Mouse (Mus musculus) frontal cortex, postnatal 10 days (tissue): ENCODE results near the gene Ankrd44.

Source experiments
- DNase-seq, 2 experiments: peaks; one replicate each; pipeline ENCODE4 v3.0.0; 2022; ENCODE audit warnings: low spot score in 2 of 2, mixed read lengths in 1 of 2

Ankrd44 gene

DNA sequence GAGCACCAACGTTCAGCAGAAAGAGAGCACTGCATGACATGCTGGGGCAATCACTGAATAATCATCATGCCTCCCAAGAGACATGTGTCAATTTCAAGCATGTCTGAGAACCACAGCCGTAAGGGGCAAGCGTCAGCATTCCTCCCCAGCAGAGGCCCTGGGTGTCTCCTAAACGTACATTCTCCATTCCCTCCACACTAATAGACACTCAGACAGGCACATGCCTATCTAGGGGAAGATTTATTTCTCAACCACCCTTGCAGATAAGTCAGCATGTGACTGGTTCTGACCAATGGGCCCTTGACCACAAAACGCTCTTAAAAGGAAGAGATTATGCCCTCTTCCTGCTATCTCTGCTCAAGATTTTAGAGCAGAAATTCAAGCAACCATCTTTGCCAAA is 37.7 kb downstream of the Ankrd44 start:
- no peak for DNase-seq

DNA sequence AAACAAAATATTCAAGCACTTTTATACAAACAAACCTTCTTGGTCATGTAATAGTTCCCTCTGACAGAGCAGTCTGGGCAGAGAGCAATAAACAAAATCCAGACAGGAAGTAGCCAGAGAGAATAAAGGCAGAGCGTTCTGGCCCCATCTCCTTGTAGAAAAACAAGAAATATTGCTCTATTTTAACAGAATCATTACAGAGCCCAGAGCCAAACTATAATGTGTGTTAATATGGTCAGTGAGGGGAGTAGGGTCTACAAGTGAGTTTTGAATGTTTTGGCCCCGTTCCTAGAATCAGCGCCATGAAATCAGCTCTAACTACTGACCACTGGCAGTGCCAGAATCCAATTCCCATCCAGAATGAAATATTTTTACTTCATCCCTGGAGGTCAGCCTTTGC is 38.3 kb downstream of the Ankrd44 start:
- DNase-seq, result no peak

DNA sequence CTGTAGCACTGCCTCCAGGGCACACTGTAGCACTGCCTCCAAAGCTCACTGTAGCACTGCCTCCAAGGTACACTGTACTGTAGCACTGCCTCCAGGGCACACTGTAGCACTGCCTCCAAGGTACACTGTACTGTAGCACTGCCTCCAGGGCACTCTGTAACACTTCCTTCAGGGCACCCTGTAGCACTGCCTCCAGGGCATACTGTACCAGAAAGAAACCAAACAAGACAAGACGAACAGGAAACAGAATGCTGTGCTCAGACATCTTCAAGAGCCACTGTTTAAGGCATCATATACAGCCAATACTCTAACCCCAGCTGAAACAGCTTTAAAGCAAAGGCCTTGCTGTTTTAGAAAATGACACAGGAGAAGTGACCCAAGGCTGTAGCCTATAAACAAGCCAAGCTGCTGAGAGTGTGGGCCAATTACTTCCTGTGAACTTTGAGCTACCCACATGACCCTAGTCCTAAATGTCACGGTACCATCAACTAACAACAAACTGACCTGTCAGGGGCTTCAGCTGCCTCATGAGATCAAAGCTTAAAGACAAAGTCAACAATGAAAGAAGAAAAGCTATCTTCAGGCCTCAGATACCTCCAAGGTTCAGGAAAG is 43.2 kb downstream of the Ankrd44 start:
- DNase-seq, result no peak

DNA sequence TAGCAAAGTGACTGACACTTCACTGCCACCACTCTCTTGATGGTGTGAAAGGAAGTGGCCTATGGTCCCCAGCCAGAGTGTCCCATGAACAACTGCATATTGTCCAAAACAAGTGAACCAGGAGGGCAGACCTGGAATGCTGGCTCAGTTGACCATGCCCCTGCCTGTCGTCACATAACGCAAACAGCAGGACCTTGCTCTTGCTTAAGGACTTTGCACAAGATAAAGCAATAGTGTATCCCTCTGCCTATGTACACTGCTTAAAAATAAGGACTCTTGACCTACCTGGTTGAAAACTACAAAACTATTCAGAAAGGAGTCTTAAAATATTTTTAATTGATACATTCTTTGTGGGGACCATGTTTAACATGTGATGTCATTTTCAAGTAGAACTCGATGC is 44.7 kb downstream of the Ankrd44 start:
- DNase-seq, result no peak

DNA sequence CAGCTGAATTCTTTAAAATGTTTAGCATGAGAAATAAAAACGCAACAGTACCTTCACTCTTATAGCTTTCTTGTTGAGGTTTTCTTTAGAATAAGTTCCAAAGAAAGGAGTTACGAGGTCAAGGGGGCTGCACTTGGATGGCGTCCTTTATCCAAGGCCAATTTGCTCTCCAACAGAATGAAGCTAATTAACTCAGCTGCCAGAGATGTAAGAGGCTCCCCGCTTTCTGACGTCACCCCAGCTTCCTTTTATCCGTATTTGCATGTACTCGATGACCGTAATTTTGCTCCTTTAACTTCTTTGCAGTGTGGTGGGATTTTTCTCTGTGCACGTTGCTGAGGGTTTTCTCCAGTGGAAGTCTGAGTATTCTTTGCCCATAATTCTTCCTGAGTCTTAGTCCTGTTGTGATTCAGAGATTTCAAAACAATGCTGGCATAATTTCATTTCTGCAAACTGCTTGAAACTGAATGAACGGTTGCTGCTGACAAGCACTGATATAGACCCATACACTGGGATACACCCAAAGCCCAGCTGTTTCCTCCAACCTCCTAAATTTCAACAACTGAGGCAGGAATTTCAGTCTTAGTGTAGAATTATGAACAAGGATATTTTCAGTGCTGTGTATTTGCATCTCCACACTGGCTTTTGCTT is 48.6 kb downstream of the Ankrd44 start:
- no peak for DNase-seq

DNA sequence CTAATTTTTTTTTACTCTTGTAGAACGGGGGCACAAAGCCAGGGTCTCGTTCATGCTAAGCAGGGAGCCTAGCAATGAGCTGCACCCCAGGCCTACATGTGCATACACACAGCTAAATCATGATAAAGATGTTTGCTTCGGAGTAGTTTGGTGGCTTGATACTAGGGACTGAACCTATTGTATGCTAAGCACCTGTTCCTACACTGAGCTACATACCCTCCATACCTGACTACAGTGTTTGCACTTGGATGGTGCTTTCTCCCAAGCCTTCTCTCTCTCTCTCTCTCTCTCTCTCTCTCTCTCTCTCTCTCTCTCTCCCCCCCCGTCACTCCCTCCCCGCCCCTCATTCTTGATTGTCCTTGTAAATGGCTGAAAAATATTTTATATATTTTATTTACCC is 49.2 kb downstream of the Ankrd44 start:
- no peak for DNase-seq

DNA sequence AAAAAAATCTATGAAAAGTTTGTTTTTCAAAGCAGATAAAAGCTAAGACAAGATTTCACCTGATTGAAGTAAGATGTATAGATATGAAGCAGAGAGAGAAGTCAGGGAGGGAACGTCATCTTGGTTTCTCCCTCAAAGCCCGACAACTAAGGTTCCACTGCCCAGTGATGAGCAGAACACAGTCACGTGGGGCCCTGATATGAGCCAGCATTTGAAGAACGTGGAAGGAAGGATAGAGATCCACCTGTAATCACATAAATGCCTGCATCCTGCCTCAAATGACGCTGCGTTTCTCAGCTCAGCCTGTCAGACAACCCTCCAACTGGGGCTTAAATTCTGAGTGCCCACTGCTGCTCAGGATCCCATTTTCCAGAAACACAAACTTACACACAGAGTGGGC is 52.1 kb downstream of the Ankrd44 start:
- no peak for DNase-seq

DNA sequence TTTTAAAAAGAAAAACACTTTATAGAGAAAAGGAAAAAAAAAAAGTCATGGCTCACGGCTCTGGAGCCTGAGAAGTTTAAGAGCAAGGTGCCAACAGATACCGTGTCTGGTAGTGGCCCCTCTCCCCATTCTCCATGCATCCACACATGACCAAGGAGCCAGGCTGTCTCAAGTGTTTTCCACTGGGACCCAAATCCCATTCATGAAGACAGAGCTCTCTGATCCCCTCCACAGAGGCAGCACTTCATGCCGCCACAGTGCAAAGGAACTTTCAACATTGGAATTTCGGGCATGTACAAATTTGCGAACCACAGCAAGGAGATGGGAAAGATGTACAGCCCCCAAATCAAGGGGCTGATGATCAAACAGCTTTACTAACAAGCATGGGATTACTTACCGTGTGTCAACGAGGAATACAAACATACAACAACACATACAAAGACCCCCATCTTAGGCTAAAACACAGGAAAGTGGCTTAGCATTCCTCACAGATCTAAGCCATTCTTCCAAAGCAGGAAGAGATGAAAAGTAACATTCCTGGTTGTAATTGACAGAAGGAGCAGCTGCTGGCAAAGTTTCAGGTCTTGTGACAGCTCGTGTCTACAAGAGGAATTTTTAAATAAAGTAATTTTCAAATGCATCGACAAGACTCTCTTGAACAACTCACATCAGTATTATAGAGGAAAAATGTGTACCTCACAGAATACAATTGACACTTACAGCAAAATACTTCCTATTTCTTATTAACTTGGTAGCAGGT is 53.1 kb downstream of the Ankrd44 start:
- DNase-seq, result no peak

DNA sequence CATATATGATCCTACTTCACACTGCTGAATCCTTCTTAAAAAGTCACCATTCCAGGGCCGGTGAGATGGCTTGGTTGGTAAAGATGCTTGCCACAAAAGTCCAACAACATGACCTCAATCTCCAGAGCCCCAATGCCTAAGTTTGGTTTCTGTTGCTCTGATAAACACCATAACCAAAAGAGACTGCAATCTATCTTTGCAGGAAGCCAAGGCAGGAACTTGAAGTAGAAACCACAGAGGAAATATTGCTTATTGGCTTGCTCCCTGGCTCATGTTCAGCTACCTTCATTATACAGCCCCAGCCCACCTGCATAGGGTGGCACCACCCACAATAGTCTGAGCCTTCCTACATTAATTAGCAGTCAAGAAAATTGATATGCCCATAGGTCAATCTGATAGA is 54.9 kb downstream of the Ankrd44 start:
- DNase-seq, result no peak

DNA sequence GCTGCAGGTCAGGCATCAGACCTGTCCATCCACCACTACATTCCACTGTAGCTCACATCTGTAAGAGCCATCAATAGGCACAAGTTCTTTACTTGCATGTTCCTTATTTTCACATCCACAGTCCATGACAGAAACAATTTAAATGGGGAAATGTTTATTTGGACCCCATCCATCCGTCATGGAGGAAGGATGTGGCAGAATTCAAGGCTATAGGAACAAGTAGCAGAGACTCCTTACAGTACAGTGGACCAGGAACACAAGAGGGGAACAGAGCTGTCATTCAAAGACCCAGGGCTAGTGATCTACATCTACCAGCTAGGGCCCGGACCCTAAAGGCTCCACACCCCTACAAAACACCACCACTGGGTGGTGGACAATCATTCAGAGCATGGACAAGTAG is 55.6 kb downstream of the Ankrd44 start:
- DNase-seq, result no peak

DNA sequence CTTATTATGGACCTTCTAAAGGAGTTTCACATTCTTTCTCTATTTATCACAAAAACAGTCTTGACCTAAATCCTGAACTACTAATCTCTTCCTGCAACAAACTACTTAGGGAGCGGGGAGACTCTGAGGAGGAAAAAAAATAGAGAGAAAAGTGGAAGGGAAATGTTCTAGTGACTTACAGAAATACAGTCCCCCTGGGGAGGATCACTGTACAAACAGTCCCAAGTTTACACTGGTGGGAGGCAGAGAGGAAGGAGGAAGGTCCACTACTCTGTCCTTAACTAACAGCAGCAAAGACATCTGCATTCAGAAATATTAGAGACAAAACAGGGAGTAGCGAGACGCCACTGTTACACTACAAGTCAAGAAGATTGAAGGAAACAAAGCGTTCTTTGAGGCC is 59.0 kb downstream of the Ankrd44 start:
- DNase-seq, result no peak

DNA sequence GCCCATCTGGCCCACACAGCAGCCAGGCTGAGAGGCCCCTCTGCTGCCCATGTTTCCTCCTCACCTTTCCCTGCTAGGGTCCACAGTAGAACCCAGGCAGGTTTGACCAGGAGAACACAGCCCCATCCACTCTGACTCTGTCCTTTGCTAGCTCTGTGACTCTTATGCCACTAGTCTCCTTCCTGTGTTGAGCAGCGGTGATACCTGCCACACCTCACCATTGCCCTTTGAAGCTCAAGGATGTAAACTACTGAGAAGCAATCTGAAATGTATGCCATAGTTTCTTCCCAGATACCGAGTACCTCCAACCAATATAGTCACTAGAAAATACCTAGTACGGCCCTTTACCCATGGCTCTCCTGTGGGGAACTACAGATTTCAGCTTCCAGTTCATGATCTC is 60.1 kb downstream of the Ankrd44 start:
- DNase-seq, result no peak

DNA sequence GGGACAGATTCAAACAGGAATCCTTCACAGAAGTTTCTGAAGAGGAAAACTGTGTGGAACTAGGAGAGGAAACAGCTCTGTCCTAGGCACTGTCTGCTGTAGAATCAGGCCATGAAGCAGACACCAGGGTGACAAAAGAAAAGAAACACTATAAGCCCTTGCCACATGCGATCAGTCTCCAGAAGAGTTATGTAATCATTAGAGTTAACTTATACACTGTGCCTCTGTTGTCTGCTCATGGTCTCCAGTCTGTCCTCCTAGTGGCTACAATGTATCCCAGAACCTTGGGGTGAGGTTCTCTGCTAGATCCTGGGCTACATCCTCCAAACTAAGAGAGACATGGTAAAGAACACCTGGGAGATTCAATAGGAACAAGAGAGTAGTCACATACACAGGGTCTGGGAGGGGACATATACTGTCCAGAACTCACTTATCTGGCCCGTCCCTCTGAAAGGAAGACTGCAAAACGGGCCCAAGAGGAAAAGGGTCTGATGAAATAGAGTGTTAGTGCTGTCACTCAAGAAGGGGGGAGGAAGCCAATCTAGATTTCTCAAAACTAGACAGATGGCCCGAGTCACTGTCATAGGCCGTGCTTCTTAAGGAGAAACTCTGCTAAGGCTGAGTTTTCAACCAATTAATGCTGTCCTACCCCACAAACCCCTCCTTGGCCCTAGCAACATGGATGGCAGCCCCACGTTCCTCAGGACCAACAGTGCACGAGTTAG is 61.1 kb downstream of the Ankrd44 start:
- no peak for DNase-seq

DNA sequence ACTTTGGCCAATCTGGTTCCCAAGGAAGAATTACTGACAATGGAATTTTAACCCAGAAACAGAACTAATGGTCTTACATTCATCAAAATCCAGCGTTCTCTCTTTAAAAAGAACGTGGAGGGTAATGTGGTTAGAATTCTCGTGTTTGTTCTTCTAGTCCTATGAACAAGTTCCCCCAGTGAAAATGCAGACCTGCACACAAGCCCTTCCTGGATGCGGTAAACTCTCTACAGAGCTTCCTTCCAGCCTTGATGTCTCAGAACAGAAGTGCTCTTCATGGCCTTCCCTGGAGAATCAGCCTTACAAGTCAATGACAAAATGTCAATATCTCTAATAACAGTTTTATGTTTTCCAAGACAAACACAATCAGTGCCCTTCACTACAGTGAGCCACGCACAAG is 65.8 kb downstream of the Ankrd44 start:
- no peak for DNase-seq

DNA sequence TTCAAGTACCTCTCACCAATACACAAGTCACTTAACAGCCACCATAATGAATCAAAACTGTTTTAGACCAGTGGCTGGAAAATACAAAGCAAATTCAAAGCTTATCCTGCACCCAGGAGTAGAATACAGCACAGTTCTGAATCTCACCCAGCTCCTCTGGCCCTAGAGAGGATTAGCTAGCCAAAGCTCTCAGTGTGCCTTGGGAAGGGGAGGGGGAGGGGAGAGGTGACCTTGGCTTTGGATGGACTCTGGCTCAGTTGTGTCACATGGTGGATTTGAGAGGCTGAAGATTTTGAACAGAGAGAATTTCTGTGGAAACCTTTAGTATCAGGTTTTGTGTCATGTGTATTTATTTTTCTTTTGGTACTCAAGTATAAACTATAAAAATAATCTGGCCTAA is 66.3 kb downstream of the Ankrd44 start:
- no peak for DNase-seq

DNA sequence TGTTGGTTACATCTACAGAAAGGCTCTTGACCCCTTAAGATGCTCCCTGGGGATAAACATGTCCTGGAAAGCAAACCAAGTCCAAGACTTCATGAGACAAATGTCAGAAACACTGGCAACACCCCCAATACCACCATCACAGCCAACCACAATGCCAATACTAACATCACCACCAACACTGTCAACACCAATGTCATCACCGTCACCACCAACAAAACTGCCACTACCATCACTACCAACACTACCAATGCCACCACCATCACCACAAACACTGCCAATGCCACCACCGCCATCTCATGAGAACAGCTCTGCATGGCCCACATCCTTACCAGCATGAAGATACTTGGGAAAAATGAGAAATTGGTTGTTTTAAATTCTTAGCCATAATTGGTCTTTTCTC is 67.3 kb downstream of the Ankrd44 start:
- no peak for DNase-seq

DNA sequence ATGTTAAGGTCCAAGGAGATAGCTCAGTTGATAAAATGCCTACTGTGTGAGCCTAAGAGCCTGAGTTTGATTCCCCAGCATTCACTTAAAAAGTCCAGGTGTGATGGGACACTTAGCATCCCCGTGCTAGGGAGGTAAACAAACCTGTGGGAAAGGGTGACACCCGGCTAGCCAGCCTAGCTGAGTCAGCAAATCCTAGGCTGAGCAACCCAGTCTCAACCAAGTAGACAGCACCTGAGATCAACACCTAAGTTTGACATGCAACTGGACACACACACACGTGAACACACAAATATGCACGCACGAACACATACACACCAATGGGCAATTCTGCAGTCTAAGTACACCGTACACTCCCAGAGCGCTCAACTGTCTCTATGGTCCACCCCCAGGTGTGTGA is 69.7 kb downstream of the Ankrd44 start:
- DNase-seq, result no peak

DNA sequence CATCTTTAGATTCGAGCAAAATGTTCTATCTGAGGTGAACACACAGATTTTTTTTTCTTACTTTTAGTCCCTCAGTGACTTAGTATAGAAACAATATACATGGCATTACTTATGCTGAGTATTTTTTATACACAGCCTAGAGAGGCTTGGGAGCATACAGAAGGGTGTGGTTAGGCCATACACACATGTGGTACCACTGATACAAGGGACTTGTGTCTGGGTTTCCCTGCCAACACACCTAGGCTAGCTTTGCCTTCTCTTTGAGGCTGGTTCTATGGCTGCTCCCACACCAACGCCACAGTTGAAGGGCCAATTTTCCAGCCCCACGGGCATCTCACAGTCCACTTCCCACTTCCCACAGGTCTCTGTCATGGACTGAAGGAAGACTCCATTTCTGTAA is 70.2 kb downstream of the Ankrd44 start:
- no peak for DNase-seq

DNA sequence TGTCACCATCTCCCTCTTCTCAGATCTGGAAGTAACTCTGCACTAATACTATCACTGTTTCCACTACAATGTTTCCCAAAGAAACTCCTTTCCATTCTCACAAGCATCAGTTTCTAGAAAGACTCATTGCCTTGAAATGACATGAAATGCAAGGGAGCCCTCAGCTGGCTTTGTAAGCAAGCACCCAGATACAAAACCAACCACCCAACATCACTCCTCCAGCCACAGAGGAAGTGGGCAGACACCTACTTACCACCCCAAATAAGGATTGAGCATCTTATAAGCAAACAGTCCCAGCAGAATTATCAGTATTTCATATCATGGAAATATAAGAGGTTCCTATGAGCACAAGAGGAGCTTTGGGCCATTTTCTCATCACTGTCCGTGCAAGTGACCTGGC is 71.8 kb downstream of the Ankrd44 start:
- DNase-seq, result no peak

DNA sequence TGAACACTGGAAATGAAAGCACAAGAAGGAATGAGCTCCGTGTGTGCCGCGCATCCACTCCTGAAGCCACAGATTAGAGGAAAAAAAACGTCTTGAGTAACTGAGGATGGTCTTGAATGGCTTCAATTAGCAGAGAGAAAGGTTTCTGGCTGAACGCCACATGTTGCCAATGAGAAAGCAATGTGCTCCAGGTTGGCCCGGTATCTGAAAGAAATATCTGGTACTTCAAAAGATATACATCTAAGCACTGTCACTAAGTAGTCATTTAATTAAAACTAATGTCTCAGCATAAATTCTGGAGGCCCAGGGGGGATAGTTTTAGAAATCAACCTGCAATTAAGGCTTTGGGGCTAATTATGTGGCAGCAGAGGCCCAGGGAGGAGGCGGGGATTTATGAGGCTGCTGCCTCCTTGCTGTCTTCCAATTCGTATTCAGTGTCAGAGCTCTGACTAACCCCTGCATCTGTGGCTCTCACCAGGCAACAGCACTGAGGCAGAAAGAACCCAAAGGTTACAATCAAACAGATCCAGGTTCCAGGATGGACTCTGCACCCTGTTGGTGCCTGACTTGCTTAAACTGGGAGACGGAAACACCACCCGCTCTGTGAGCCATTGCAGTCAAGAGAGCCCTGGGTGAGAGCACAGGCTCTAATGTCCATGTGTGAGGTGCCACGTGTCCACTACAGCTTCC is 72.7 kb downstream of the Ankrd44 start:
- no peak for DNase-seq

DNA sequence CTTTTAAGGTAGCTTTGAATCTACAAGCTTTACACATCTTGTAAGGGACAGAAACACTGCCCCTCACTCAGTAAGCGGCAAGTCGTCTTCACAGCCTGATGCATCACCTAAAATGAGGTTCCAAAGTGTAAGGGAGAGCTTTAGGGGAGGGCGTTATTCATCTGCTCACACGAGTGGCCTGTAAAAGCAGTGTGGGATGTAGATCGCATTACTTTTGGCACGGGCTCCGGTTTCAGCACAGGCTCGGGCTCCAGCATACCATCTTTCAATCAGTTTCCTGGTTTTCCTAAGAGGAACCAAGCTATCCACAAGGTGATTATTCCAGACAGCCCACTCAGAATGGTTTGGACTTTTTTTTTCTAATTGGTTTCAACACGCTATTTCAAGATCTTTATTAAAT is 74.6 kb downstream of the Ankrd44 start:
- no peak for DNase-seq

DNA sequence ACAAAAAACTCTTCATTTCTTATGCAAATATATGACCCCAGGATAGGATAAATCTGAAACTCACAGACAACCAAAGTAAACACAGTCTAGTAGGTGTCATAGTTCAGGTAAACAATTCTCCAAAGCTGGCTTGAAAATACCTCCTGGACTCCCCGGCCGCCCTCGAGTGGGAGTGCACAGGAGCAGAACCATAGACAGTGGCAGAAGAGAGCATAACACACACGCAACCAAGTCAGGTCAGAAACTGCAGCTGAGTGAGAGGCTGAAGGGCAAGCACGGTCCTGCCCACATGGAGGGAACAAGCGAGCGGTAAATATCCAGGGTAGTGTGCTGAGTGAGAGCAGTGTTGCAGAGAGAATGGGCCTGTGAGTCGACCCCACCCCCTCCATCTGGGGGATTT is 76.1 kb downstream of the Ankrd44 start:
- DNase-seq, result no peak
